Mouse (Mus musculus) R1 (cell line): ENCODE results near the gene Myg1.

Source experiments
- DNase-seq: peaks from one replicate; pipeline ENCODE4 v3.0.0-alpha.2; 2018; ENCODE audit warnings: low read depth, low spot score

Myg1 gene

GRCm38 (mm10) chr15:102344490-102344889, 13.0 kb downstream of the Myg1 start:
- no peak for DNase-seq

GRCm38 (mm10) chr15:102346444-102346843, 14.9 kb downstream of the Myg1 start:
- DNase-seq, result peak; percentile 91

- DNase-seq, result peak; percentile 99
These were observed 18.8 kb downstream of the Myg1 start, which contains the start of gene Aaas for GRCm38 (mm10) chr15:102350138-102350941. Gene Aaas (minus strand): TSS chr15:102350771.

DNA sequence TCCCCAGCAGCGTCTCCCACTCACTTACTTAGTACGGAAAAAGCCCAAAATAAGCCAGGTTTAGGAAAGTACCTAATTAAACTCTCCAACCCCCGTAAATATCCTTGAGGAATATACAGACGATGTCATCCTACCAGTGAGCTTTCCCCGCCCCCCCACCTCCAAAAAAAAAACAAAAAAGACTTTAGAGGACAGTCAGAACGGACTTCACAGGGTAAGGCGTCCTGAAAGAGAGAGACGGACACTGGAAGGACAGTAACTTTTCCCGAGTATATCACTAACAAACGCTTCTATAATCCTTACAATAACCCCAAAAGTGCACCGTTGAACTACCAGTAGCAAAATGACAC, 19.4 kb downstream of the Myg1 start:
- DNase-seq, result no peak

GRCm38 (mm10) chr15:102352177-102352576, 20.7 kb downstream of the Myg1 start:
- DNase-seq, result no peak

- peak; percentile 52 for DNase-seq
These were observed 22.5 kb downstream of the Myg1 start for GRCm38 (mm10) chr15:102353986-102354385.

- DNase-seq, result peak; percentile 68
These were observed 23.8 kb downstream of the Myg1 start for GRCm38 (mm10) chr15:102355134-102355870.

DNA sequence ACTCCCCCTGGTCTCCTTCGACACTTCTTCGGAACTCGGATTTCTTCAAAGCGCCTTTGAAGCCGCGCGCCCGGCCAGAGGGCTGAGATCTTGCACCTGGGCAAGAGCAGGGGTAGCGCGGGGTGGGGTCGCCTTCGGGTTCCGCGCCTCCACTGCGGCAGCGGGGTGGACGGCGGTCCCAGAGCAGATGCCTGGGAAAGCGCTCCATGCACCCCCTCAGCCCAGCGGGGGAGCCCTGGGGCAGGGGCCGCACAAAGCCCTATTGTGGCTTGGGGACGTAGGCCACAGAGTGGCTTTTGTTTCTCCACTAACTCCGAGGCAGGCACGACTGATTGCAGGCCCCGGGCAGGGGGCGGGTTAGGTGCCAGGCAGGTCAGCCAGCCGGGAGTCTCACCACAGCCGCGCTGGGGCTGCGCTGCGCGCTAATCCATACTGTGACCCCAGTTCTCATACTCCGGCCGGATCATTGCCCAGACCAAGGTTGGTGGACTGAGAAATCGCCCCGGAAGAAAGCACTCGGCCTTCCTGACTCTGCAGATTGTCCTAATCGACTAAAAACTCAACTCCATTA, 24.4 kb downstream of the Myg1 start:
- peak; percentile 74 for DNase-seq

- peak; percentile 60 for DNase-seq
These were observed 25.2 kb downstream of the Myg1 start for GRCm38 (mm10) chr15:102356501-102357325.

GRCm38 (mm10) chr15:102358126-102358525, 26.6 kb downstream of the Myg1 start:
- peak; percentile 80 for DNase-seq

DNA sequence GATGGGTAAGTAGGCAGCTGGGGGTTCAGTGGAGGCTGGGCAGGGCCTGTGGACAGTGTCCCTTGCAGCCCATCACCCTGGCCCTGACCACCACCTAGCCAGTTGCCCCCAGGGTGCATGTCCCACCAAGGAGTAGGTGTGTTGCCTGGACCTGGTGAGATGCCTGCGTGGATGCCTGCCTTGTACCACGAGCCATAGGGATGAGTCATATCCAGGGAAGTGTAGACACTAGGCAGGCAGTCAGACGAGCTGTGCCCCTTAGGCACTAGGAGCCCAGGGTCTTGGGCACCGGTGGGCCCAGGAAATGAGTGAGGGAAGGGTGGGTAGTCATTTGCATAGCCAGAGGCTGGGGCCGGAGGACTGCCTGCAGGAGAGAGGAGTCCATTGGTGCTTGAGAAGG, 27.3 kb downstream of the Myg1 start:
- DNase-seq, result no peak

DNA sequence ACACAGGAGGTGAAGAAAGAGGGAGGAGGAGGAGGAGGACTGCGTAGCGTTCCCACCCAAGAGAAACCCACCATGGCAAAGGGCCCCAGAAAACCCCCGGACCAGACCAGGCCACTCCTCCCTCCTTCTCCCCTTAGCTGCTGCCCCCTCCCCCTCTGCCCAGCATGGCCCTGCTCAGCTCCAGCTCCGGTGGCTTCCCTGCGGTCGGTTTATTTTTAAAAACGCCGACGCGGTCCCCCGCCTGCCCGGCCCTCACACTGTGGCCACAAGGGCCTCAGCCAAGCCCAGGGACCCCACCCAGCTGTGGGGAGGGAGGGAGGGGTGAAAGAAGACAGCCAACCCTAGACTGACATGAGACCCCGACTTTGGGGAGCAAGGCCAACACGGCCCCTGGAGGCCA, 31.1 kb downstream of the Myg1 start:
- no peak for DNase-seq

DNA sequence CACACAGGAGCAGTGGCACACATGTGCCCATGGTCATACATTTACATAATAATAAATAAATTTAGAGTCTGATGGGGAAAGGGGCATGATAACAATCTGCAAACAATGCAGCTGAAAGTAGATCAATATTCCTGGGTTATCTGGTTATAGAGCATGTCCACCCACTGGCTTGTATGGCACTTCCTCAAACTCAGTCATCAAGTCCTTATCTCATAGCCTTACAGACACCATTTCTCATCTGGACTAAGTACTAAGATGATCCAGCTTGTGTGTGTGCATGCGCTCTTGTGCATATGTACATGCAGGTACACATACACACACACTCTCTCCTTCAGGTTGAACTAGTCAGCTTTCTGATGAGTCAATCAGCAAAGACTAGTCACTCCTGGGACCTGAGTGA, 33.2 kb downstream of the Myg1 start:
- DNase-seq, result no peak

DNA sequence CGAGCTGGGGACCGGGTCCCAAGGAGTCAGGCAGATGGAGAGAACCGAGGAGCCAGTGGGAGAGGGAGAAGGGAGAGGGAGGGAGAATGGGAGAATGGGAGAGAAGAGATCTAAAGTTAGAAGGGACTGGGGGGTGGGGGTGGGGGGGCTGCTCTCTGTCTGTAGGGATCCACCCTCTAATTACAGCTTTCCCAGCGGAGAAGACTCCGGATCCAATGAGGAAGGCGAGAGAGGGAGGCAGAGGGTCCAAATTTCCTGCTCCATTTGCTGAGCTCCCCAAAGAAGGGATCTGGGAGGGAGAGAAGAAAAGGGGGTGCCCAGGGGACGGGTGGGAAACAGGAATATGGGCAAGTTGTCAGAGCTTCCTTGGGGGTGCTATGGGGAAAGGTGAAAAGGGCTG, 34.7 kb downstream of the Myg1 start:
- DNase-seq, result no peak

DNA sequence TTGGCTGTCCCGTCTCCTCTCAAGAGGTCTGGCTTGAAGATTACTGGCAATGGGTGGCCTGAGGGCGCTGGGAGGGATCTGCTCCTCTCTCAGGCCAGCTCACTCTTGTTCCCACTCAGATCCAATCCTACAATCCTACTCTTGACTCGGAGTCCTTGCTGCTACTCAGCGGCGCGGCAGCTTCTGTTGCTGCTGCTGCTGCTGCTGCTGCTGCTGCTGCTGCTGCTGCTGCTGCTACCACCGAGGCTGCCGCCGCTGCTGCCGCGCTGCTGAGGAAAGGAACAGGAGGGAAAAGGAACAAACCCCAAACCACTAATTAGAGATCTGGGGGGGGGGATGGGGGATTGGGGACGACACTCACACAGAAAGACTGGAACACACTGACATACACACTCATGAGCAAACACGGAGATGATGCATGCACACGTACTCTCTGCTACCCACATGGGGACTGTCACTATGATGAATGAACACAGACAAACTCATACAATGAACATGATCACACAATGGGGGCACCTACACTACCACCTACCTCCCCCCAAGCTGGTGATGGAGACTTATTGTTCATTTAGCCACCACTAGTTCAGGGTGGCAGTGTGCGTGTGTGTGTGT, 35.3 kb downstream of the Myg1 start, which contains the start of gene Sp7:
Gene Sp7 (minus strand): TSS at position 450 of the 612 bp plus-strand sequence.
- no peak for DNase-seq

DNA sequence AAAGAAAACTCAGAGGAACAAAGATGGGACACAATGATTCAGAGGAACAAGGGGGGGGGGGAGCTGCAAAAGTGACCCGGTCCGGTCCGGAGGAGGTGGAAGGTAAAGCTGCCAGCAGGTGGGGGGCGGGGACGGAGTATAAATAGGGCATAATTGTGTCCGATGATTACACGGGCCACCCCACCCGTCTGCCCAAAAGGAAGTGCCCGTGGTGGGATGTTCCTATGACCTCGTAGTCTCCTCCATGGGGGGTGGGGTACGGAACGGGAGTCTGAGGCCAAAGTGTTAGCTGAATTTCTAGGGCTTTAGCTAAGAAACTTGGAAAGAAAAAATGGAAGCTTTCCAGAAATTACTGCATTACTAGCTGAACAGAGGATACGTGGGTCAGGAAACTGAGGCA, 38.5 kb downstream of the Myg1 start:
- no peak for DNase-seq

GRCm38 (mm10) chr15:102370727-102371126, 39.2 kb downstream of the Myg1 start:
- no peak for DNase-seq

DNA sequence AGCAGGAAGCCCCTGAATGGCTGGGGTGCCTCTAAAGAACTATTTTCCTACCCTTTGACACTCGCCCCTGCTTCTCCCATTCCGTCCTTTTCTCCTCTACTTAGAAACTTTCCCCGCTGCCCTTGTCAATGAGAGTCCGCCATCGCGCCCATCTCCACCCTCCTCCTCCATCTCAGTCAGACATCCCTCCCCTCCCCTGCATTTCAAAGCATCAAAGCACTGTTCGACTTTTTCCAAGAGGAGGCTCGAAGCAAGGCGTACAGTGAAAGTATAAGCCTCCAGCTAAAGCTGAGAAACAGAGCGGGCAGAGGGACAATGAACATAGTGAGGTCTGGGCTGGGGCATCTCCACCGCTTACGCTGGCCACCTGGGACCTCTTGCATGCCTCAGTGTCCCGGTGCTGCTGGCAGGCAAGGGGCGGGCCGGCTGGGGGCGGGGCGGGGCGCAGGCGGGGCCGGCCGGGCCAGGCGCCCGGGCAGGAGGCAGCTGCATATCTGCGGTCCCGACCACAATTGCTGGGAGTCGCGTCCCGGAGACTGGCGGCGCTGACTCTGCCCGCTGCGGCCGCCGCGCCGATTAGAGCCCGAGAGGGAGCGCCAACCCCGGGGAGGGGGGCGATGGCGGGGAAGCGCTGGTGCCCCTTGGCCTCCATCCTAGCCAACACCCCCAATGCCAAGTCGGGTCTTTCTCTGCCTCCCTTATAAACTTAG, 45.1 kb downstream of the Myg1 start:
- peak; percentile 68 for DNase-seq

GRCm38 (mm10) chr15:102377163-102377543, 45.6 kb downstream of the Myg1 start:
- DNase-seq, result peak; percentile 87

DNA sequence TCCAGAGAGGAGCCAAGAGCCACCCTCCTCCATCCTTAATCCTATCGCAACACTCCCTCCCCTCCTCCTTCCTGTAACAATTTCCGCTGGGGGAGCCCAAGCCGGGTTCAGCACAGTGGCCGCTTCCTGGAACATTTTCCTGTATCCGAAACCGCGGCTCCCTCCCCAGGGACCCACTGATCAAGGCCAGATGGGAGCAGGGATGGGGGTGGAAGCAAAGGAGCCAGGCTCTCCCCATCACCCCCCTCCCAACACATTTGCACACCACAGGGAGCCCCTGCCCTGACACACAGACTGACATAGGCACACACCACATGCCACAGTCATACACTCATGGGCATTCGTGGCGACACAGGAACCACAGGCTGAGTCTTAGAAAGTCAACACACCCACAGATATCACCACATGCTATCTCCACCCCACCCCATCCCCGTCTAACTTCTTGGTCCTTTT, 46.3 kb downstream of the Myg1 start:
- DNase-seq, result peak; percentile 64

- peak; percentile 90 for DNase-seq
These were observed 50.1 kb downstream of the Myg1 start for GRCm38 (mm10) chr15:102381575-102381974.
